Mouse (Mus musculus): ENCODE results near the gene Poldip2. TPM values are rescaled to one million over a fixed set of nuclear protein-coding genes. Genes with fewer than 3 reads are reported as not detected.

Poldip2 gene
- polyA plus RNA-seq, 1 experiment = 111 TPM

DNA sequence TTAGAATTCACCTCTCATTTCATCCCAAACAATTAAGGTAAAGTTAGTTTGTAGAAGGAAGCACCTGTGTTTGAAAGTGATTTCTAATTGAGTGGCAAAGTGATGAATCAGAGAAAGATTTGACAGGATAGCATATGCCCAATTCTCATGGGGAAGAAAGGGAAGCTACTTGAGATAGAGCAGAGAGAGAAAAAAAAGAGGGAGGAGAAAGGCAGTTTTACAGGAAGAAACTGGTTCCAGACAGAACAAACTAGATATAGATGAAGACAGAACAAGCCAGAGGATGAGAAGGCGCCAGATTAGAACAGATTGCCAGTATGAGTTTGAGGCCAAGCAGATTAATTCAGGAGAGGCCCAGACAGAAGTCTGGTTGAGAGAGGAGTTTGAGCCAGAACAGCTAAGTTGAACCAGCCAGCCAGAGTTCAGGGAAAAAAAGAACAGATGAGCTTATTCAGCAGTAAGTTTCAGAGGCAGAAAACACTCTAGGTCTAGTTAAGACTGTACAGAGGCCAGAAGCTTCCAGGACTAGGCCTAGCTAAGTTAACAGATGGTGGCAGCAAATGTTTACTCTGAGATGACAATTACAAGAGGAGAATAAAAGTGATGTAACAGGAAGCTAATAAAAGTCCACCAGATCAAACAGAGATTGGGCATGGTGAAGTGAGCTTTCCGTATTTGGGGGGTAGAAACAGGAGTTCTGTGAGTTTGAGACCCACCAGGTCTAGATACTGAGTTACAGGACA lies 35.9 kb downstream of the Poldip2 start:
- no peaks in the 10 kb centered on the region for H3K27me3 ChIP-seq (ENCODE audit: control insufficient read depth, insufficient read depth, low read length)
- H3K4me1 ChIP-seq (ENCODE audit: control insufficient read depth, insufficient read depth, low read length) = peaks cover 6% of the 10 kb centered on the region
- no peak overlapping the region; the same call in 1 of the 2 replicates for H3K4me3 ChIP-seq (ENCODE audit: control insufficient read depth, low read depth, low read length)
- TF ChIP-seq CTCF (IDR thresholded peaks at IDR 0.05; ENCODE audit: control insufficient read depth, insufficient read depth, insufficient replicate concordance, low read depth, low read length) = no peak
- no peak for TF ChIP-seq POLR2A (IDR thresholded peaks at IDR 0.05; ENCODE audit: control insufficient read depth, low read depth, low read length)
- H3K36me3 ChIP-seq (ENCODE audit: control insufficient read depth, insufficient read depth, low read length) = no peaks in the 10 kb centered on the region; the same call in none of the 2 replicates
- H3K27ac ChIP-seq (ENCODE audit: control insufficient read depth, insufficient read depth, low read depth, low read length) = no peak overlapping the region

DNA sequence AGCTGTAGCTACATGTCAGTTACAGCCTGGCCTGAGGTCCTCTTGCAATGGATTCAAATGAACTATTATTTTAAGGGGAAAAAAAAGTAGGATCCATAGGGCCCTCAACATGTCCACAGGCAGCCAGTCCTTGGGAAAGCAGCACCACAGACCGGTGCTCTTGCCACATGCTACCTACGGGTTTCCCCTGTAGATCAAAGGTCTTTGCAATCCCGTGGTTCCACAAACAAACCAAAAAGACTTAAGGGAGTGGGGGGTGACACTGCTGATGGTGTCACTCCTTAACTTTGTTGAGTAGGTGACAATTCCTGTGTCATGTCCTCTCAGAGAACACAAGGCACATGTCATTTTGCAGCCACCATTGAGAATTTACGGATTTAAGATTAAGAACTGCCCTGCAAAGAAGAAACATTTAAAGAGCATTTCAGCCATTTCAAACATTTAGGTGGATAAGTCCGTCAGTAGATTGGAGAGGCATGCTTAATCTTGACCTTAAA lies 37.5 kb downstream of the Poldip2 start:
- TF ChIP-seq POLR2A (IDR thresholded peaks at IDR 0.05; ENCODE audit: control insufficient read depth, low read depth, low read length) (no peak), CTCF (IDR thresholded peaks at IDR 0.05; ENCODE audit: control insufficient read depth, insufficient read depth, insufficient replicate concordance, low read depth, low read length) (no peak)
- H3K27me3 ChIP-seq (ENCODE audit: control insufficient read depth, insufficient read depth, low read length) = no peaks in the 10 kb centered on the region
- H3K36me3 ChIP-seq (ENCODE audit: control insufficient read depth, insufficient read depth, low read length) = no peaks in the 10 kb centered on the region
- peaks cover 6% of the 10 kb centered on the region for H3K4me1 ChIP-seq (ENCODE audit: control insufficient read depth, insufficient read depth, low read length)
- peak overlapping the region; percentile 99 for H3K27ac ChIP-seq (ENCODE audit: control insufficient read depth, insufficient read depth, low read depth, low read length)
- peak overlapping the region; percentile 96 for H3K4me3 ChIP-seq (ENCODE audit: control insufficient read depth, low read depth, low read length)

DNA sequence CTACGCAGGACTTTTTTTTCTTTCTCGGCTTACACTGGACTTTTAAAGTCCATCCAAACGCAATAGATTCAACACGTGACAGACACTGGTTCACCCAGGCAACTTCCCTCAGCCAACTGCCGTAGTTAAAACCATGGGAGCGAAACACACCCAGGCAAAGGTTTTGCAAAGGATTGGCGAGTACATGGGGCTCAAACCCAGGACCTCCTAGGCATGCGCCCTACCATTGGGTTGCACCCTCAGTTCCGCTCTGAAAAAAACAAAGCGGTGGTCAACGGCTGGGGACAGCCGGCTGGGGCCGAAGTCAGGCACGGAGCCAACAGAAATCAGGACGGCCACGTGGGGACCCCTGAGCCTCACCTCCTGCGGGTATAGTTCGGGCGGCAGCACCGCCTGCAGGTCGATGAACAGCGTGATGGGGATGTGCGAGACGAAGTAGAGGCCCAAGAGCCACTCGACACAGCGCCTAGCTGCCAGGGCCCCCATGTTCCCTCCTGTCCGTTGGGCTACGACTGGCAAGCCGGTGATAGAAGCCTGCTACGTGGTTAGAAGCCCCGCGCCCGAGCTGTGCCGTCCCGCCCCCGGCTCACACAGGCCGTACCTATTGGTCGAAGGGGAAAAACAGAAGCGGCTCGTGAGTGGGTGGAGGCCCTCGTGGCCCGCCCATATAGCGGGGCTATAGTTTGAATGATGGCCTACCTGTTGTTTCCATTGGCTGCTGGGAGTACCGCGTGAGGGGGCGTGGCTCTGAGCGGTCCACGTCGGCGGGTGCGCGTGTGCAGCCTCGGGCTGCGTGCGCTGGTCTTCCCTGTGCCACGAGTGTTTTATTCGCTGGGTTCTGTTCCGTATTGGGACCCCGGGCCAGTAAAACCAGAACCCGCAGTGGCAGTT lies 38.4 kb downstream of the Poldip2 start, which contains the start of gene Tmem97:
Gene Tmem97, minus strand, starts transcription at position 610 of the 891 bp plus-strand sequence.
- Histone ChIP-seq H3K27ac (ENCODE audit: control insufficient read depth, insufficient read depth, low read depth, low read length) (peak within 1 kb of the TSS; percentile 99), H3K36me3 (ENCODE audit: control insufficient read depth, insufficient read depth, low read length) (no peaks in the 10 kb centered on the region), H3K4me3 (ENCODE audit: control insufficient read depth, low read depth, low read length) (peak within 1 kb of the TSS; percentile 96), H3K27me3 (ENCODE audit: control insufficient read depth, insufficient read depth, low read length) (no peaks in the 10 kb centered on the region), H3K4me1 (ENCODE audit: control insufficient read depth, insufficient read depth, low read length) (peaks cover 6% of the 10 kb centered on the region)
- TF ChIP-seq CTCF (IDR thresholded peaks at IDR 0.05; ENCODE audit: control insufficient read depth, insufficient read depth, insufficient replicate concordance, low read depth, low read length) (peak; percentile 10; the same call in 1 of the 2 replicates), POLR2A (IDR thresholded peaks at IDR 0.05; ENCODE audit: control insufficient read depth, low read depth, low read length) (peak; percentile 90)

DNA sequence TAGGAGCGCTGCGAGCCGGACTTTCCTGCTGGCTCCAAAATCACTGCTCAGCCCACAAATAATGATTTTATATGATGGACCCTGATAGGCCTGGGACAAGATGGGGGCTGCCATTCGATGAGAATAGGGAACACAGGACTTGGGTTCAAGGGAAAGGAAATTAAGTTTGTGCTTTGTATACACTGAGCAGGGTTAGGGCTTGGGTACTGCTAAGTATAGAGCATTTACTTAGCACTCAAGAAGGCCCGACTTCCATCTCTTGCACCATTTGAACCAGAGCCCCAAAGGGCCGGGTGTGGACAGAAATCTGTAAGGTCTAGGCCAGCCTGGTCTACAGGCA lies 39.0 kb downstream of the Poldip2 start:
- Histone ChIP-seq H3K27me3 (ENCODE audit: control insufficient read depth, insufficient read depth, low read length) (no peaks in the 10 kb centered on the region), H3K4me1 (ENCODE audit: control insufficient read depth, insufficient read depth, low read length) (peaks cover 6% of the 10 kb centered on the region), H3K27ac (ENCODE audit: control insufficient read depth, insufficient read depth, low read depth, low read length) (peak overlapping the region; percentile 96), H3K36me3 (ENCODE audit: control insufficient read depth, insufficient read depth, low read length) (no peaks in the 10 kb centered on the region), H3K4me3 (ENCODE audit: control insufficient read depth, low read depth, low read length) (peak overlapping the region; percentile 96)
- no peak for TF ChIP-seq POLR2A (IDR thresholded peaks at IDR 0.05; ENCODE audit: control insufficient read depth, low read depth, low read length)
- TF ChIP-seq CTCF (IDR thresholded peaks at IDR 0.05; ENCODE audit: control insufficient read depth, insufficient read depth, insufficient replicate concordance, low read depth, low read length) = no peak

DNA sequence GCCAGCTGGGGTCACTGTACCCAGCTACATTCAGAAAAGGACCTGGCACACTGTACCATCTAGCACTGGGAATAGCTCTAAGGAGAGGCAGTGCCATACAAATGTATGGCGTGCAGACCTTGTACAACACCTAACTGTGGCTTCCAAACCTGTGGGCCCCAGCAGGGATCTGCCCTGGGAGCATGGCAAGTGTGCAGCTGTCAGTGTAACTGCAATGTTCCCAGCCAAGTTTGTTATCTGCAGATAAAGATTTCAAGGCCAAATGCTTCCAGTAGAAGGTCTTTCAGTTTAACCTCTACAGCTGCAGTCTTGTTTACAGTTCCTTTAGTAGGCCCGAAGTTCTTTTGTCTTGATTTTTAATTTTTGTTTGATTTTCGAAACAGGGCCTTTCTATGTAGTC lies 43.6 kb downstream of the Poldip2 start:
- H3K4me1 ChIP-seq (ENCODE audit: control insufficient read depth, insufficient read depth, low read length) = peaks cover 5% of the 10 kb centered on the region
- no peaks in the 10 kb centered on the region for H3K36me3 ChIP-seq (ENCODE audit: control insufficient read depth, insufficient read depth, low read length)
- TF ChIP-seq POLR2A (IDR thresholded peaks at IDR 0.05; ENCODE audit: control insufficient read depth, low read depth, low read length) (no peak), CTCF (IDR thresholded peaks at IDR 0.05; ENCODE audit: control insufficient read depth, insufficient read depth, insufficient replicate concordance, low read depth, low read length) (no peak)
- H3K27me3 ChIP-seq (ENCODE audit: control insufficient read depth, insufficient read depth, low read length) = no peaks in the 10 kb centered on the region
- H3K4me3 ChIP-seq (ENCODE audit: control insufficient read depth, low read depth, low read length) = no peak overlapping the region
- H3K27ac ChIP-seq (ENCODE audit: control insufficient read depth, insufficient read depth, low read depth, low read length) = peak overlapping the region; percentile 72; the same call in 1 of the 2 replicates

DNA sequence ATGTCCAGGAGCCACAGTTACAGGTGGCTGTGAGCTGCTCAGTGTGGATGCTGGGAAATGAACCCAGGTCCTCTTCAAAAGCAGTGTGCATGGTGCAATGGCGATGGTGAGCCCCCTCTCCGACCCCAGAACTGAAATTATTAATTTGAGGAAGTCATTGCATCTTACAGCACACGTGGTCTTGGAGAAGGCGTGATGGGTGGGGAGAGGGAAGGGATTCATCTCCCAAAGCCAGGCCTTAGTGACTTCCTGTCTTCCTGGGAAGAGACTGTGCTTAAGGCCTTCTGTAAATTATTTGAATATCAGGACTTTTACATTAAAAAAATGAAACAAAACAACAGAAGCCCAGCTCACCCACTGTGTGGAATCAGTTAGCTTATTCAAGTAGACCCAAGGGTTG lies 44.1 kb downstream of the Poldip2 start:
- TF ChIP-seq CTCF (IDR thresholded peaks at IDR 0.05; ENCODE audit: control insufficient read depth, insufficient read depth, insufficient replicate concordance, low read depth, low read length) (no peak), POLR2A (IDR thresholded peaks at IDR 0.05; ENCODE audit: control insufficient read depth, low read depth, low read length) (no peak)
- peaks cover 5% of the 10 kb centered on the region for H3K4me1 ChIP-seq (ENCODE audit: control insufficient read depth, insufficient read depth, low read length)
- no peaks in the 10 kb centered on the region for H3K36me3 ChIP-seq (ENCODE audit: control insufficient read depth, insufficient read depth, low read length)
- H3K27ac ChIP-seq (ENCODE audit: control insufficient read depth, insufficient read depth, low read depth, low read length) = peak overlapping the region; percentile 72
- H3K4me3 ChIP-seq (ENCODE audit: control insufficient read depth, low read depth, low read length) = no peak overlapping the region
- no peaks in the 10 kb centered on the region for H3K27me3 ChIP-seq (ENCODE audit: control insufficient read depth, insufficient read depth, low read length)

DNA sequence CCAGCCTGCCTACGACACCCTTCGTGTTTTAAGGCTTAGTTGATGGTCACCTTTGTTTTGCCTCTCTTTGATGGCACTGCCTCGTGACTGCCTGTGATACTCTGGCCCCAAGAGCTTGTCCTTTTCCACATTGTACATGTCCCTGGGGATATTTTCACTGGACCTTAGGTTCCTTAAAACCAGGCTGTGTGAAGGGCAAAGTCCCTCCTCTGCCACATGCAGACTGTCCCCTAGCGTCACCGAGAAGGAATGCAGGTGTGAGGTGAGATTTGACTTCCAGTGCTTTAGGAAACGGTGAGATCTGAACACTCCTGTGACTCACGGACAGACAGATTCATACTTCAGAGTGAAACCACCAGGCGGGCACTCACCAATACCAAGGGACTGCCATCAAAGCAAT lies 45.2 kb downstream of the Poldip2 start:
- Histone ChIP-seq H3K4me1 (ENCODE audit: control insufficient read depth, insufficient read depth, low read length) (peaks cover 3% of the 10 kb centered on the region; the same call in 1 of the 2 replicates), H3K4me3 (ENCODE audit: control insufficient read depth, low read depth, low read length) (no peak overlapping the region), H3K27me3 (ENCODE audit: control insufficient read depth, insufficient read depth, low read length) (no peaks in the 10 kb centered on the region), H3K27ac (ENCODE audit: control insufficient read depth, insufficient read depth, low read depth, low read length) (no peak overlapping the region), H3K36me3 (ENCODE audit: control insufficient read depth, insufficient read depth, low read length) (no peaks in the 10 kb centered on the region)
- TF ChIP-seq CTCF (IDR thresholded peaks at IDR 0.05; ENCODE audit: control insufficient read depth, insufficient read depth, insufficient replicate concordance, low read depth, low read length) (no peak), POLR2A (IDR thresholded peaks at IDR 0.05; ENCODE audit: control insufficient read depth, low read depth, low read length) (no peak)
